Mouse (Mus musculus) hematopoietic multipotent progenitor cell, adult 10-12 weeks (in vitro differentiated cells): ENCODE results near the gene Afap1. TPM values are rescaled to one million over a fixed set of nuclear protein-coding genes. Genes with fewer than 3 reads are reported as not detected.

ENCODE experiments used
- polyA plus RNA-seq: library from polyadenylated mRNA; stranded (reverse); fragments of >175 nt; gene quantifications from 2 replicates; pipeline ENCODE4 v1.2.3, GENCODE M21; 2012; ENCODE audit warnings: low replicate concordance

The Afap1 gene
- polyA plus RNA-seq: 4.8 and 7.6 TPM in 2 replicates

DNA sequence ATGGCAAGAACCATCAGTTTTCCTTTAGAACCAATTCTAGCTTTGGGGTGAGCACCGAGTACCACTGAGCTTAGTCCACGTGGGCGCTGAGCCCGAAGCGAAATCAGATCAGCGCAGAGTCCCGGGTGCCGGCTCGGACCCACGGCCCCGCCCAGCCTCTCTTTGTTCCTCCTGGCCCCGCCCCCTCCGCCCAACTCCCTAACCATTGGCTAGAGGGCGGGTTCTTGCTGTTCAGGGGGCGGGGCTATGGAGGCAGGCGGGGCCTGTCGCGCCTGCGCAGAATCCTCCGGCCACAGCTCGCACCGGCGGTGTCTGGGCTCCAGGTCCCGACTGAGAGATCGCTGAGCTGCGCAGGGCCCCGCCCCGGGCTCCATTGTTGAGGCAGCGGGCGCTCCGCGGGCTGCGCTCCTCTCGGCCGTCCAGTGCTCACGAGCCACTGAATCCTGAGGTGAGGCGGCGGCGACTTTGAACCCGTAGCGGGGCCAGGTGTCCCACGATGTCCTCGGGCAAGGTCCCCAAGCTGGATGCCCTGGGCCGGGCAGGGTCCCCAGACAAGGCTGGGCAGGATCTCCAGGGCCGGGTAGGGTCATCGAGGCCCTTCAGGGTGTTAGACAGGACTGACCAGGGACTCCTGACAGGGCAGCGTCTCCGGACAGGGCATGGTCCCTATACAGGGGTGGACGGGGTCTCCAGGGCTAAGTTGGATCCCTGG lies at the start of gene Afap1:
Gene Afap1 (plus strand): TSS at position 227 of the 712 bp plus-strand sequence.

Other genes with a start within 250 kb of the Afap1 start
- gene Htra3, start 213.5 kb upstream of the Afap1 start, polyA plus RNA-seq: 1.0 and 1.1 TPM in 2 replicates
- 14.3 and 25.4 TPM in 2 replicates for gene Sh3tc1, start 153.3 kb upstream of the Afap1 start, polyA plus RNA-seq
- gene Ablim2, start 135.4 kb upstream of the Afap1 start, polyA plus RNA-seq: 1.3 and 2.8 TPM in 2 replicates